Mouse (Mus musculus) intestine, embryonic 14.5 days (tissue): Measurements from ENCODE around the gene Gmpr2. TPM values are rescaled to one million over a fixed set of nuclear protein-coding genes. Genes with fewer than 3 reads are reported as not detected.
A peak's percentile ranks its signal among the peaks of the same experiment; 100 is the strongest.

Source experiments
- ATAC-seq: fragments of 200-750 bp; cut with Nextera tagmentation; replicated peaks from 2 replicates; pipeline ENCODE4 v1.8.0; 2017; ENCODE audit warnings: low read depth, moderate number of reproducible peaks, moderate TSS enrichment, moderate library complexity; ENCODE audit not compliant: low FRiP score, low TSS enrichment
- DNase-seq: peaks from one replicate; pipeline ENCODE4 v3.0.0-alpha.2; 2018; ENCODE audit warnings: low spot score
- H3K27ac ChIP-seq: fragments of 300-500 bp; sonication (generic); 2 replicates; pipeline ENCODE4 v1.5.1; 2014; ENCODE audit warnings: low read depth, mild to moderate bottlenecking, control low read depth
- H3K27me3 ChIP-seq: fragments of 300-500 bp; sonication (generic); replicated peaks from 2 replicates; pipeline ENCODE4 v1.6.1; 2014; ENCODE audit warnings: low read length, control low read depth; ENCODE audit not compliant: control insufficient read depth, insufficient read depth
- H3K36me3 ChIP-seq: fragments of 300-500 bp; sonication (generic); 2 replicates; pipeline ENCODE4 v1.6.1; 2014; ENCODE audit warnings: low read length, control low read depth; ENCODE audit not compliant: control insufficient read depth, insufficient read depth
- H3K4me1 ChIP-seq: fragments of 300-500 bp; sonication (generic); replicated peaks from 2 replicates; pipeline ENCODE4 v1.6.1; 2014; ENCODE audit warnings: low read length, control low read depth, mixed read lengths; ENCODE audit not compliant: control insufficient read depth, insufficient read depth
- H3K4me2 ChIP-seq: fragments of 300-500 bp; sonication (generic); 2 replicates; pipeline ENCODE4 v1.6.1; 2014; ENCODE audit warnings: low read length
- H3K4me3 ChIP-seq: fragments of 300-500 bp; sonication (generic); 2 replicates; pipeline ENCODE4 v1.5.1; 2014; ENCODE audit warnings: low read depth, low read length, control low read depth, mixed read lengths
- H3K9ac ChIP-seq: fragments of 300-500 bp; sonication (generic); 2 replicates; pipeline ENCODE4 v1.6.1; 2014; ENCODE audit warnings: mild to moderate bottlenecking, low read length
- H3K9me3 ChIP-seq: fragments of 300-500 bp; sonication (generic); 2 replicates; pipeline ENCODE4 v1.6.1; 2016; ENCODE audit warnings: low read length, control low read depth; ENCODE audit not compliant: control insufficient read depth
- WGBS: fragments of 180-500 bp; shearing (Covaris S2); extraction: QIAGEN DNeasy Blood & Tissue Kit; methylation state at CpG from one replicate; pipeline ENCODE4 v1.1.7; 2014; 5-methylcytosine and 5-hydroxymethylcytosine counted together
- polyA plus RNA-seq: library from polyadenylated mRNA; unstranded; fragments of >200 nt; fragmentation: Nextera tagmentation; extraction: Ambion mirVana; gene quantifications from 2 replicates; pipeline ENCODE4 v1.2.1, GENCODE M21; 2014

The Gmpr2 gene
- polyA plus RNA-seq, 1 experiment from 2014 or later = 53.5 TPM

DNA sequence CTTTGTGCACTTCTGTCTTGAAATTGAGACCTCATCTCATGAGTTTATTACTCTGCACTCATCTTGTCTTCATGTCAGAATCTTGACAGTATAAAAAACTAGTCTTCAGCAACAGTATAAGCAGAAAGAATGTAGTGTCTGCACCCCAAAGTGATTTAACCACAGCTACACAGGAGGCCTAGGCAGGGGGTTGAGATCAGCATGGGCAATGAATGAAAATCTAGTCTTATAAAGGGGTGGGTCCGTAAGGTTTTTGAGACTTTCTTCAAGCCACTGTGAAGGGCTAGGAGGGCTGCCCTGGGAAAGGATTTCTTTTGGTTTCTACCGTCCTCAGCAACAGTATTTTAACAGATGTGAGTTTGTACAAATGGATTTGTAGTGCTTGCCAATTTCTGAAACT is 11.1 kb upstream of the Gmpr2 start:
- ATAC-seq = no peak
- 47% methylated on average over 2 of the region's 2 CpGs for WGBS
- no peak for DNase-seq
- no peak overlapping the region; the same call in 1 of the 2 replicates for H3K27ac ChIP-seq
- no peaks in the 10 kb centered on the region for H3K9me3 ChIP-seq
- H3K36me3 ChIP-seq = peaks cover 47% of the 10 kb centered on the region
- H3K9ac ChIP-seq = no peak overlapping the region
- H3K4me2 ChIP-seq = peak overlapping the region; percentile 62
- peaks cover 5% of the 10 kb centered on the region; the same call in 1 of the 2 replicates for H3K4me1 ChIP-seq
- H3K27me3 ChIP-seq = no peaks in the 10 kb centered on the region
- 0 out of 2 replicates have a peak overlapping the region, but pooled peaks have one; percentile 88 for H3K4me3 ChIP-seq

DNA sequence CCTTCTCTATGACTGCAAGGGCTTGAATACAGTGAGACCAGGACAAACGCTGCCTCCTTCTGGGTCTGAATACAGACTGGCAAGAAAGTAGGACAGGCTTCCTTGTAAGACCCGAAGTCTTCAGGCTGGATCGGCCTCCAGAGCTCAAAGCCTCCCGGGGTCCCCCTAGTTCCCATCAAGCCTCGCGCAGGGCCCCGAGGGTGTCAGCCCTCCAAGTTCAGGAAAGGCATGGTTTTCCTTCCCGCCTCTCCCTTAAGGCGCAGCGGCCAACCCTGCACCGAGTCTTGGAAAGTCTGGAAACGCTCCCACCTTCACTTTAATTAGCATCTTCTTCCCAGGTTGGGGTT is 282 bp upstream of the Gmpr2 start:
- 0% methylated on average over 12 of the region's 12 CpGs for WGBS
- Histone ChIP-seq H3K27me3 (no peaks in the 10 kb centered on the region), H3K9ac (peak overlapping the region; percentile 80), H3K27ac (peak overlapping the region; percentile 73), H3K36me3 (peaks cover 34% of the 10 kb centered on the region), H3K4me3 (peak overlapping the region; percentile 96), H3K9me3 (no peaks in the 10 kb centered on the region), H3K4me1 (peaks cover 17% of the 10 kb centered on the region; the same call in 1 of the 2 replicates), H3K4me2 (peak overlapping the region; percentile 96)
- no peak for DNase-seq
- ATAC-seq = peak; percentile 9; the same call in 1 of the 2 replicates

GRCm38 (mm10) chr14:55672741-55673060 is 960 bp downstream of the Gmpr2 start:
- 73% methylated on average over 7 of the region's 7 CpGs for WGBS
- peak overlapping the region; percentile 56 for H3K9ac ChIP-seq
- no peak for ATAC-seq

DNA sequence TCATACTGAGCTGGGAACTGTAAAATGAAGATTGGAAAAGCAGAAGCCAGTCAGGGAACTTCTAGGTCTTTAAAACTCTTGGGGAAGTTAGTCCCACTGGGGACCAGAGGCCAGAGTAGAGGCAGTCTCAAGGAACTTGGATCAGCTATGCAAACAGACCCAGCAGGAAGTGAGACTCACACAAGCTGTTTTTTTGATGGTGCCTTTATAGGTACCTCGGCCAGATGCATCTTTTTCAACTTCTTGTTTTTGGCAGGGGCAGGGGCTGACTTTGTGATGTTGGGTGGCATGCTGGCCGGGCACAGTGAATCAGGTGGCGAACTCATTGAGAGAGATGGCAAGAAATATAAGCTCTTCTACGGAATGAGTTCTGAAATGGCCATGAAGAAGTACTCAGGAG is 5.9 kb downstream of the Gmpr2 start:
- H3K9me3 ChIP-seq = no peaks in the 10 kb centered on the region
- DNase-seq = no peak
- H3K4me1 ChIP-seq = peaks cover 13% of the 10 kb centered on the region; the same call in 1 of the 2 replicates
- no peak for ATAC-seq
- no peak overlapping the region for H3K4me3 ChIP-seq
- H3K4me2 ChIP-seq = no peak overlapping the region
- 85% methylated on average over 4 of the region's 4 CpGs for WGBS
- peaks cover 59% of the 10 kb centered on the region for H3K36me3 ChIP-seq
- H3K27ac ChIP-seq = no peak overlapping the region
- H3K27me3 ChIP-seq = no peaks in the 10 kb centered on the region
- no peak overlapping the region for H3K9ac ChIP-seq

More at GRCm38 (mm10) chr14:55672741-55673060, 960 bp downstream of the Gmpr2 start:
- DNase-seq = no peak
- H3K27ac ChIP-seq = peak overlapping the region; percentile 73
- peaks cover 44% of the 10 kb centered on the region for H3K36me3 ChIP-seq
- H3K9me3 ChIP-seq = no peaks in the 10 kb centered on the region
- peaks cover 17% of the 10 kb centered on the region; the same call in 1 of the 2 replicates for H3K4me1 ChIP-seq
- H3K4me2 ChIP-seq = peak overlapping the region; percentile 88
- peak overlapping the region; percentile 96 for H3K4me3 ChIP-seq
- no peaks in the 10 kb centered on the region for H3K27me3 ChIP-seq

DNA sequence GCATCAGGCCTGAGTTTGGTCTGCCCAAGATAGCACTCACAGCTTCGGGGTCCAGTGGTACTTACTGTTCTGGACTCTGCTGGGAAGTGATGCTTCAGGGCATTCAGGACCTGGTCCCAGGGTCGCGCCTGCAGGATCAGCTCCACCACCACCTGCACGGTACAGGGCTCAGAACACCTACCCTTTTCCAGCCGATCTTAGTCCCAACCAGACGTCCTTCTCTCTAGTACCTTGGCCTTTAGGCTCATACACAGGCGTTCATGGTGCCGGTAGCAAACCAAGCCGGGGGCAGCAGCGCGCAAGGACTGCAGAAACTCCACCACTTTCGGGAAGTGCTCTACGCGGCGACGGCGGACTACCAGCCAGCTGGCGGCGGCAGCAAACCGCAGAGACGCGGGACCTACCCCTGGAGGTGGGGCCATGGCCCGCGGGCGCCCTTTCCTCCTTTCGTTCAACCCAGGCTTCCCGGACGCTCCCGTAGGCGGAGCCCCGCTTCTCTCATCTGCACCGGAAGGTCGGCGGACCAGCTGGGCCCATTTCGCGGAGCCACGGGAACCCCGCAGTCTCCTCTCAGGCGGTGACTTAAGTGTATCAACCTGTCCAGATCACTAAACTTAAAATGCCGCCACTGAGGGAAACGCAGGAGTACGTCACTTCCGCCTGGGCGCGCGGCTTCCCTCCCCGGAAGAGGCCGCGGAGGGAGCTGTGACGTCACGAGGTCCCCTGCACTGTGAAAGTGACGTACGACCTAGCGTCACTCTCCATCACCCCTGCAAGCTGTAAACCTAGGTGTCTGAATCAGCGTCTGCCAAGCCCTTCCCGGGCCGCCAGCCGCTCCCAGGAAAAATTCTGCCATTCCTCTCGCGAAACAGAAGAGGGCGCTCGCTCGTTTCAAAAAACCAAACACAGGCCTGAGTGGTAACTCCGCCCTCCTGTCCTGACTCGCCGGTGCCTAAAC is 9.7 kb downstream of the Gmpr2 start, which contains the start of gene Tinf2:
TSS of gene Tinf2 (minus strand) at position 661 of the 958 bp plus-strand sequence.
- ATAC-seq = peak; percentile 98
- under 1% methylated on average over 64 of the region's 66 CpGs for WGBS
- Histone ChIP-seq H3K9ac (peak within 1 kb of the TSS; percentile 63), H3K36me3 (peaks cover 42% of the 10 kb centered on the region), H3K4me1 (peaks cover 8% of the 10 kb centered on the region; the same call in 1 of the 2 replicates), H3K4me3 (peak within 1 kb of the TSS; percentile 76), H3K27ac (peak within 1 kb of the TSS; percentile 81), H3K27me3 (no peaks in the 10 kb centered on the region), H3K4me2 (peak within 1 kb of the TSS; percentile 62), H3K9me3 (no peaks in the 10 kb centered on the region)
- DNase-seq = peak; percentile 98

DNA sequence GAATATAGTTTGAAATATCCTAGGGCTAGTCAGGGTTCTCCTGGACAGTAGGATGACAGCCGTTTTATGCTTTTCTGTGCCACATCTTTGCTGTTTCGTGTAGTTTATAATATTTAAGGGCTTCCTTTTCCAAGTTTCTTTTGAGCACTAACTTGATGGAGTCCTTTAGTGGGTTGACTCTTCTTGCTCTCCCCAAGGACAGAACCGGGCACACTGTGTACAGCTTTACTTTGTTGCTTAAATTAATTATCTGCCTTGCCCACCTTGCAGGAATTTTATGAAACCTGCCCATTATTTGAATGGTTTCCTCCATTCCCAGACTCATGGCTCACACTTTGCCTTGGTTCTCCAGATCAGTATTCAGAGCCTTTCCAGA is 10.4 kb downstream of the Gmpr2 start:
- 12% methylated on average over 3 of the region's 3 CpGs for WGBS
- ATAC-seq (peak; percentile 13), DNase-seq (no peak)
- peak overlapping the region; percentile 29; the same call in 1 of the 2 replicates for H3K9ac ChIP-seq
- H3K4me1 ChIP-seq = peaks cover 8% of the 10 kb centered on the region; the same call in 1 of the 2 replicates
- peak overlapping the region; percentile 76 for H3K4me3 ChIP-seq
- peaks cover 35% of the 10 kb centered on the region for H3K36me3 ChIP-seq
- no peaks in the 10 kb centered on the region for H3K27me3 ChIP-seq
- H3K9me3 ChIP-seq = no peaks in the 10 kb centered on the region
- H3K4me2 ChIP-seq = peak overlapping the region; percentile 62
- H3K27ac ChIP-seq = no peak overlapping the region; the same call in 1 of the 2 replicates

GRCm38 (mm10) chr14:55689433-55689832 is 17.7 kb downstream of the Gmpr2 start:
- DNase-seq (no peak), ATAC-seq (no peak)
- Histone ChIP-seq H3K27ac (no peak overlapping the region), H3K4me2 (no peak overlapping the region), H3K9me3 (no peaks in the 10 kb centered on the region), H3K36me3 (no peaks in the 10 kb centered on the region), H3K27me3 (no peaks in the 10 kb centered on the region), H3K4me1 (no peaks in the 10 kb centered on the region), H3K4me3 (no peak overlapping the region), H3K9ac (no peak overlapping the region)
- WGBS = 74% methylated on average over 10 of the region's 10 CpGs

DNA sequence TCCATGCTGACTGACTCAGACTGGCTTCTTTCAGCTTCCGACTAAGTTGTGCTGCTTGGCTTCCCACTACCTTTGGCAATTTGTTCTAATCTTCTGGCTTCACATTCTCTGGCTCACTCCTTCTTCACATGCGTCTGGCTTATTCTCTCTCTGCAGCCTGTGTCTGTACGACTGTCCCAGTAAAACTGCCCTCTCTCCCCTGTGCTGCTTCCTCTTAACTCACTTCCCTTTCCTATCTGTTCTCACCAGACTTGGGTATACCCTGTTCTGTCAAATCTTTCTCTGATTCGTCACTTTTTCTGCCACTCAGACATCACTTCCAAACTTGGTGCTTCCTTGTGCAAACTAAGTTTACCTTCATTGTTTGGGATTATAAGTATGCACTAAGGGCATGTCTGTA is 25.5 kb downstream of the Gmpr2 start:
- H3K27me3 ChIP-seq = no peaks in the 10 kb centered on the region
- WGBS = 80% methylated on average over 4 of the region's 4 CpGs
- H3K4me3 ChIP-seq = no peak overlapping the region
- DNase-seq (no peak), ATAC-seq (no peak)
- H3K4me2 ChIP-seq = no peak overlapping the region
- no peak overlapping the region for H3K27ac ChIP-seq
- no peaks in the 10 kb centered on the region for H3K9me3 ChIP-seq
- H3K36me3 ChIP-seq = no peaks in the 10 kb centered on the region
- no peaks in the 10 kb centered on the region for H3K4me1 ChIP-seq
- H3K9ac ChIP-seq = no peak overlapping the region
